Mouse (Mus musculus) layer of hippocampus, postnatal 14 days (tissue): ENCODE data around the gene Rbm44. TPM values are rescaled to one million over a fixed set of nuclear protein-coding genes. Genes with fewer than 3 reads are reported as not detected.

Experiments
- DNase-seq, 2 experiments: peaks; one replicate each; pipeline ENCODE4 v3.0.0; 2021 to 2022; ENCODE audit warnings: low spot score in 2 of 2, mixed read lengths in 1 of 2
- long read RNA-seq, 2 experiments: library from polyadenylated mRNA; stranded (forward); transcript quantifications; one replicate each; pipeline ENCODE4 v2.0.0; 2021
- total RNA-seq, 2 experiments: library from RNA; stranded (reverse); gene quantifications; 2 replicates each; pipeline ENCODE4 v1.2.3; 2021

The Rbm44 gene
- total RNA-seq: not detected
- long read RNA-seq, experiment 1: 0 reads
- long read RNA-seq, experiment 2: 0 reads

DNA sequence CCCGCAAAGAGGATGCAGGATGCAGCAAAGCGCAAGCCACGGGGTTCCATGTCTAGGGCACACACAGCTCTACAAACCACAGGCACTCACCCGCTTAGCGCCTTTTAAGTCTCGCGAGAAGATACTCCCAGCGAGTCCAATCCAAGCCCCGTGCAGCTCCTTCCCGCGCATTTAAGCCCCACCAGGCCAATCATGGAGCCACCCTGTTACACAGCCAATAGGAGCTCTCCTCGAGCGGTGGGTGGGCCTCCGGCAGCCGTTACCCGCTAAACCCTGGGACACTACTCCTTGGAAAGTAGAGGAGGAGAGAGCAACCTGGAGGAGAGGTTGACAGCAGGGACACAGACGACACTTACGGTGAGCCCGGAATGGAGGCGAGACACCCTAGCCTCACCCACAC lies at the start of gene Rbm44:
Gene Rbm44, plus strand, starts transcription at position 277 of the 400 bp plus-strand sequence.
- DNase-seq: no peak

DNA sequence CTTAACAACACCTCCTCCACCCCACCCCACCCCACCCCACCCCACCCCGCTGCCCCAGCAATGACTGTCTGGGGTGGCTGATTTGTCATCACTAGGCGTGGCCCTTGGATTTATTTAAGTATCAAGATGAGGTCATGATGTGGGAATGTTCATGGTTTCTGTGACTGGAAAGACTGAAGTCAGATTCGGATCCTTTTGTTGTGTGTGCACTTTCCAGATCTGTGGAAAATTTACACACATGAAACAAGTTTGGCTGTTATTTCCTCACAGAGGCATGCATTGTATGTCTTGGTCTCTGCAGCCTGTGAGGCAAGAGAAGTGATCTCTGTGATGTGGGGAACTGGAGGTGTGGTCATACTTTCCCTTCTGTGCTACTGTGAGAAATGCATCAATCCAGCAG lies 49.6 kb upstream of the Rbm44 start:
- no peak for DNase-seq

DNA sequence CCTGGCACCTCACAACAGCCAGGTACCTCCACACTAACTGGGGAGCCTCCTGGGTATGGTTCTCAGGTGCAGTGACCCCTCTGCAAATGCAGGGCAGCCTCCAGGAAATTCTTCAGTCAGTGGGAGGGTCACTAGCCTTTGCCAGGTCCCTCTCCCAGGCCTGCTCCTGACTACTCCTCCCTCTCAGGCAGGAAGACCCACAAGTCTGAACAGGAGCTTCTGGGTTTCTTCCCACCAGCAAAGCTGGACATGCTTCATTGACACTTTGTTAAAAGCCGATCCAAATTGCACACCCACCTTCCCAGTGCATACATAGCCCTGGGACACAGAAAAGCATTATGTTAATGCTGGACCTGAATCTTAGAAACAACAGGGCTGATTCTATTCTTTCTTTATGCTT lies 49.0 kb upstream of the Rbm44 start:
- DNase-seq: no peak

DNA sequence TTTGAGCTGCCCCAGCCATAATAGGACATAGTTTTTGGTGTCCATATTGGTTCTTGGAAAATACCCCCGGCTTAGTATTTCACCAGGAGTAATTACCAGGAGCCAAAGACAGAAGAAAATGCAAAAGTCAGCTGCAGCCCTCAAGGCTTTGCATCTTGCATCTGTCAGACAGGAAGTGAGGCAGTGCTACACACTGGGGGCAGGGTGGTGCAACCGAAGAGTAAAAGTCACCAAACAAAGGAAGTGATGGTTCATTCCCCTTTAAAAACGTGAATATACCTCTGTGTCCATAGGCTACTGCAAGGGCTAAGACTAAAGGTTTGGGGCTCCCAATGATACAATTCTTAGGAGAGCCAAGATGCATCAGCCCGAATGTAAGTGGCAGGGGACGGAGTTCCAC lies 48.4 kb upstream of the Rbm44 start:
- no peak for DNase-seq

DNA sequence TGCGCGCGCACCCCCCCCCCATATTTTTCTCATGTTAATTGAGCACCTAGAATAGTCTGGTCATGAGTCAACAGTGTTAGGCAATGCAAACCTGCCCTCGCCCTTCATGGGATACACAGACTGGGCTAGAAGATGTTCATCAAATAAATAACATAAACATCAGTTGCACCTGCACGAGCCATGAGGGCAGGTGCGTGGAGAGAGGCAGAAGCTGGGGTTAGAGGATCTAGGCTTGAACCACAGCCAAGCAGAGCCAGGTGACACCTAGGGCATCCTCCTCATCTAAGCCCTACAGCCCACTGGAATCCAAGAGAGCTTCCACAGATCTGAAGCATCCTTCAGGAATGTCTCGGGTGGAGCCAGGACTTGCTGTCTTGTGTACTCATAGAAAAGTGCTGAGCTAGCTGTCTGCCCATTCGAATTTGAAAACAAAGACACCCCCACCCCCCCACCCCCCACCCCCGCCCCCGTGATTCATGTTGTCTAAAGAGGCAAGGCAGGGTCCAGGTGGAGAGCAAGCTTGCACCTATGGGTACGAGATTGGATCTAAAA lies 47.5 kb upstream of the Rbm44 start:
- DNase-seq: no peak

DNA sequence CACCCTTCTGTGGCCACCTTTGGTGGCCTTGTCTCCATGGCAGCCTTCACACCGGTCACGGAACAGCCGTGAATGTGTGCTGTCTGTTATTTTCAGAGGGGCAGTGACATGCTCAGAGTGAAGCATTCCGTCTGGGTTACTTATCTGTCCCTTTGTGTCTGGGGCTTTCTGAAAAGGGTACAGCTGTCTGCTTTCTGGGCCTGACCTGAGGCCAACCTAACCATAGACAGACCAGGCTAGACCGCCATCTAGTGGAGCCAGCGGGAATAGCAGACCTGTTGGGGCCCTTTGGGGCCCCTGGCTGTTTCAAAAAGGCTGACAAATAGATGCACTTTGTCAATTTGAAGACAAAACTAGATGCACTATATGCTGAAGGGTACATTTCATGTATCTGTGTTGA lies 46.0 kb upstream of the Rbm44 start:
- peak; percentile 55 to 63 for DNase-seq

DNA sequence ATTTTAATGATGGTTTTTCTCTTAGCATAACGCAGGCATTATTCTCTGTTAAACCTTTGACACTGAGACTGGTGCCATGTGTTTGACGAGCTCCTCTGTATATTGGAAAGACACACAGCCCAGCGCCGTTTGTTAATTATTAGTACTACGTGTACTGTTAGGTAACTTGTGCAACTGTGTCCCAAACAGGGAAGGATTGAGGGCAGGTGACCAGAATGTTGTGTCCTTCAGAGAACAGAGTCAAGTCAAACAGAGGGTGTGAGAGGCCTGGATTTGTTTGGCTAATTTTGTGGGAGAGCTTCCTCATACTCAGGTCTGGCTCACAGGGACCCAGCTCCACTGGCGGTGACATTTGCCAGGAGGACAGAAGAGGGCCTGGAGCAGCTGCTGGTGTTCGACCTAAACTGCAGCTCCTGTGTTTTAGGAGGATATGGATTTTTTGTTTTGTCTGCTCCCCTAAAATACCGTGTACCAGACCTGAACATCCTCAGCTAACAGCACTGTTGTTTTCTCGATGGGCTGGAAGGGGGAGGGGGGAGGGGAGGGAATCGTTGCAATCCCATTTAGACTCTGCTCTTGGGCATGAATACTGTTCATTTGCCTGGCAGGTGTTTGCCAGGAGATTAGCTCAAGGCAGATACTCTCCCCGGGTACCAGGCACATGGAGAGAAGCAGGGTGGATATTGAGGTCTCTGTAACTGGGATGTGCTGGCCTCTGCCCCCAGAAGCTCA lies 43.0 kb upstream of the Rbm44 start:
- DNase-seq: no peak

DNA sequence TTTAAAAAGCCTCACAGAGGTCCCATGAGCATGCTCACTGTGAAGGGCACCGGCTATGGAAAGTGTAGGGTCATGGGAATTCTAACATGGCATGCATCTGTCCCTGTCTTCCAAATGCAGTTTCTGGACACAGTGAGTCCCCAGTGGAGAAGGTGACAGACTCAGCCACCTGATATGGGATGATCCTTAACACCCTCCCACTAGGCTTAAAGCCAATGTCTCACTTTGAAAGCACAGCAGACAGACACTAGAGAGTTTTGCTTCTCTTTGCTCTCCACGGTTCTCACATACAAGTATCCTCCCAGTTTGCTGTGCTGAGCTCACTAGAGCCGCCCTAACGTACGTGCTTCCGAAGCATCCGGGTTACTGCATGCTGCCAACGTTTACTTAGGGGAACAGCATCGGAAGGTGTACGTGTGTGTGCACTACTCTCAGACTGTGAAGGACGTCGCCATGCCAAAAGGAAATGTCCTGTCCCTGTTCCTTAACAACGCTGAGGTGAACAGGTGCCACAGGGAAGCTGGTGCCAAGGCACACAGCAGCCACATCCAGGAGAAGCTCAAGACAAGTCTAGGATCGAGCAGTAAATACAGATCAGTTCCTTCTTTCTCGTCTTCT lies 41.4 kb upstream of the Rbm44 start:
- DNase-seq: no peak

DNA sequence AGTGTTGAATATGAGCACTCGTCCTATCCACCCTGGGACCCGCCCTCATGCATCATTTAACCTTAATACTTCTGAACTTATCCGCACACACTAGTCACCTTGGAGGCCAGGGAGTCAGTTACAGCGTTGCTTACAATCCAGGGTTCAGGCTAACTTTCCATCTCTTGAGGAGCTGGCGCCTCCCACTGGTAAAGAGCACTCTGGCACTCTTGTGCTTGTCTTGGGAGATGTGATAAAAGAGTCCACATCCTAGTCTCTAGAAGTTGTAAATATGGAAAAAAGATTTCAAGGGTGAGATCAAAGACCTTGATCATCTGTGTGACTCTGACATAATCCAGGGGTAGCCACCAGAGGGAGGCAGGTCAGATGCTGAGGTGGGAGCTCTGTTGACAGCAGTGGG lies 37.3 kb upstream of the Rbm44 start:
- DNase-seq: no peak

DNA sequence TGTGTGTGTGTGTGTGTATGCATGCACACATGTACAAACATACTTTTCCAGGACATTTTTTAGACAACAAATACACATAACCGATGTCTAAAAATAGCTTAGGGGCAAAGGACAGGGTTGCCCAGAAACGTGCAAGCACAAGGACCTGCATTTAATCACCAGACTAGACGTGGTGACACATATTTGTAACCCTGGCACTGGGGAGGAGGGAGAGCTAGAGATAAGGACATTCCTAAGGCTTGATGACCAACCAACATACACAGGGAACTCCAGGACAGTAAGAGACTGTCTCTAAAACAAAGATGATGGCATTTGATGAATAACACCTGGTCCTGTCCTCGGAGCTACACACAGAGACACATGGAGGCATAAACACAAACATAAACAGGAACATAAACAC lies 35.6 kb upstream of the Rbm44 start:
- no peak for DNase-seq

DNA sequence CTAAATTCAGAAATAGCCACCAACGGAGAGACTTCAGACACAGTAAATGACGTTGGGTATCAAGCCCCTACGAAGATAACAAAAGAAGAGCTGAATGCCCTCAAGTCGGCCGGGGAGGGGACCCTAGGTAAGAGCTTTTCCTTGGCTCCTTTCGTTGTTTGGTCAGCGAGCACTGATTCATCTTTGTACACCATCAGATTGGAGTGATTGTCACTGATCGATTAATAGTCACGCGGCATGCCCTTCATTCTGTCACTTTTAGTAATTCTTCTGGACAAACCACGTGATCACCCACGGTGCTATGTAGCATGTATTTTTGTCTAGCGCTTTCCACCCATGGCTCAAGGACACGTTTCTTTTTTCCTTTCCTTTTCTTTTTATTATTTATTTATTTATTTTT lies 32.7 kb upstream of the Rbm44 start:
- DNase-seq: no peak

DNA sequence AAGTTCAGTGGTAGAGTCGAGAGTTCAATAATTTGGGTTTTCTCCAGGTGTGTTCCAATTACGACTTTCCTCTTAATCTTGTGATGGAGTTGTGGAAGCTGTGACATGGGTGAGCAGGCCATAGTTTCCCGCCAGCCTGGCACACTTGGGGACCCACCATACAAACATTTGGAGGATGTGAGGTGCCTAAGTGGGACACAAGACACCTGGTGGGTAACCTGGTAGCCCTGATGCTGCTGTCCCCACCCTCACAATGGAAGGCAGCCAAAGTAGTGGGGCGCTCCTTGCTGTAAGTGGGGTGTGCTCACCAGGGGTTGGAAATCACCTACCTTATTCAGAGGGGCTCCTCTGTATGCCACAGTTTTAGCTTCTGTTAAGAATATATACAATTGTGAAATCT lies 32.3 kb upstream of the Rbm44 start:
- DNase-seq: no peak

DNA sequence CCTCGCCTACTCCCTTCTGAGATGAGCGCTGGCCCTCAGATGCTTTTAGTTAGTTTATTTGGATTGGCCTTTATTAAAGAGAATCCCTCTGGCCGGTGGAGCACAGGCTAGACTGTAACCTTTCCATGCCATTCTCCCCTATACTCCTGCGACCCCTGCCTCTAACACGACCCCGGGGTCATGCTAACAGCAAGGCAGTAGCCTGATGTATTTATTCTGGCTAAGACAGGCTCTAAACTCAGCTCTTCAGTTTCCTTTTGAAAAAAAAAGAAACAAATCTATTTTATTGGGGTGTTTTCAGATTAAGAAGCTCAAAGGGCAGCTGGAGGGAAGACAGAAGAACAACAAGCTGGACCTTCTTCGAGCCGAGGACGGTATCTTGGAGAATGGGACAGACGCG lies 22.8 kb upstream of the Rbm44 start:
- no peak for DNase-seq

DNA sequence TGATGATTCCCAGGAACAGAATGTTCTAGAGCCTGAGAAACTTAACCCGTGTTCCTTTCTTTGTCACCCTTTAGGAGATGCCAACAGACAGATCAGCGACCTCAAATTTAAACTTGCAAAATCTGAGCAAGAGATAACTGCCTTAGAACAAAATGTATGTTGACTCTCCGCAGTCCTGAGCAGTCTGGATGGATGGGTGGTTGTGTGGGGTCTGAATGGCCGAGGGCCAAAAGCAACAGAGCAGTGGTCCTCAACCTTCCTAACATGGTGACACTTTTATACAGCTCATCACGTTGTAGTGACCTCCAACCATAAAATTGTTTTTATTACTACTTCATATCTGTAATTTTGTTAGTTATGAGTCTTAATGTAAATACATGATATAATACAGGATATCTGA lies 21.9 kb upstream of the Rbm44 start:
- DNase-seq: no peak

DNA sequence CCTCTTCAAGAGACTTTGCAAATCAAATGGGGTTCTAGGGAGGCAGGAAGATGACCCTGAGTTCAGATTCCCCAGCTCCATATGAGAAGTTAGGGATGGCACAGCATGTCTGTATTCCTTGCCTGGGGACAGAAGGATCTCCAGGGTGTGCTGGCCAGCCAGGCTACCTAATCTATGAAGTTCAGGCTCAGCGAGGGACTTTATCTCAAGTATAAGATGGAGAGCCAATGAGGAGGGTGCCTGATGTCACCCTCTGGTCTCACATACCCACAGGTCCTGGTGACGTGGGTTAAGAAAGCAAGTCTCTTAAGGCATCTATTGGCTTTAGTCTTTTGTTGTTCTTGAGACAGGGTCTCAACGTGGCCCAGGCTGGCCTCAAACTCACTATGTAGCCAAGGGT lies 21.4 kb upstream of the Rbm44 start:
- DNase-seq: no peak

DNA sequence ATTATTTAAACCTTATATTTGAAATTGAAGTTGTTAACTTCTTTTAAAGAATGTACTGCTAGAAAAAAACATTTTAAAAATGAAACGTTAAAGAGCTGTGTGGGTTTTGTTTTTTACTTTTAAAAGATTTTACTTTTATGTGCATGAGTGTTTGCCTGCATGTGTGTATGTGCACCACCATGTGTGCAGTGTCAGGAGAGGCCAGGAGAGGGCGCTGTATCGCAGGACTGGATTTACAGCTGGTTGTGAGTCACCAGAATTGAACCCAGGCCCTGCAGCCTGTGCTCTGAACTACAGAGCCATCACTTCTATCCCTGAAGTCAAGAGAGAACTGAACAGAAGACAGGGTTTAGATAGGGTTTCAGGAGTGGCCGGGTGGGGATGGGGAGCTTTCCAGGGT lies 16.0 kb upstream of the Rbm44 start:
- no peak for DNase-seq

DNA sequence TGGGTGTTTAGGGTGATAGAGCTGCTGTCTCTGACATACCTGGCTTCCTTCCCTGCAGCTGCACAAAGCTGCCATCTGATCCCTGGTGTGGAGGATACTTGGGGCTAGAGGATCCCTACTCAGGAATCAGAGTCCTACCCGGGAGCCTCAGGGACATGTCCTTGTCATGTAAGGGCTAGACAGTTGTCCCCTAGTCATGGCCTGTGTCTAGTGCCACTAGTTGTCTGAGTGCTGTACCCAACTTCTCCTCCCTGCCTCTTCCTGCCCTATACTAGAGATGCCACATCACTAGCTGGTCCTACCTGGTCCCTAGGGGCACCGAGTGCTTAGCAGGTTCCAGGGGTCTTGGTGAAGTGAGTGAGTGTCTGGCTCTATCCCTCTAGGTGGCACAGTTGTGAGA lies 7.9 kb upstream of the Rbm44 start:
- DNase-seq: no peak

DNA sequence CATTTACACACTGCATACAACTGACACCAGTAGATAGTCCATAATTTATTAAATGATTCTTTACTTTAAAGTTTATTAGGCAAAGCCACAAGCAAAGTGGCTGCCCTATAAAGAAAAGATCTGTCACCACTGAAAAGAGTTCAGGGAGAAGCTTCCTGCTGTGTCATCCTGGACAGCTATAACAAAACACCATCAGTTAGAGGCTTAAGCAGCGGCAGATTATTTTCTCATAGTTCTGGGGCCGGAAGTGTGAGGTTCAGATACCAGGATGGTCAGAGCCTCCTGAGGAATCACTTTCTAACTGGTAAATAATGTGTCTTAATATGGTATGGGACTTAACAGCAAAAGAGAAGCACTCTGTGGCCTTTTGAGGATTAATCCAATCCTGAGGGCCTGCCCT lies 6.6 kb downstream of the Rbm44 start:
- no peak for DNase-seq

DNA sequence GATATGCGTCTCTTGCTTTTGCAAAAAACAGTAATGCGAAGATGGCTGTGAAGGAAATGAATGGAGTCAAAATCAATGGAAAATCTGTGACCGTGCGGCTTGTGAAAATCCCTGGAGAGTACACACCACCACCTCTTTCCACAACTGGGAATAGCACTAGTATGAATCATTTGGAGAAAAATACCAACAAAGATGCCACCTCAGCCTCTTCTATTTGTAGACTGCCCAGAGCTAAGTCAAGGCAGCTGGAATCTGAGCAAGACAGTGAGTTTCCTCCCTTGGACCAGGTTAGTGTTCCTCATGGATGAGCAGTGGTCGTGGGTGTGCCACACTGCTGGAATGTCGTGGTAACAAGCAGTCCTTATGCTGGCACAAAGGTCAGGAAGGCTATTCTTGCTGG lies 21.9 kb downstream of the Rbm44 start:
- DNase-seq: no peak

DNA sequence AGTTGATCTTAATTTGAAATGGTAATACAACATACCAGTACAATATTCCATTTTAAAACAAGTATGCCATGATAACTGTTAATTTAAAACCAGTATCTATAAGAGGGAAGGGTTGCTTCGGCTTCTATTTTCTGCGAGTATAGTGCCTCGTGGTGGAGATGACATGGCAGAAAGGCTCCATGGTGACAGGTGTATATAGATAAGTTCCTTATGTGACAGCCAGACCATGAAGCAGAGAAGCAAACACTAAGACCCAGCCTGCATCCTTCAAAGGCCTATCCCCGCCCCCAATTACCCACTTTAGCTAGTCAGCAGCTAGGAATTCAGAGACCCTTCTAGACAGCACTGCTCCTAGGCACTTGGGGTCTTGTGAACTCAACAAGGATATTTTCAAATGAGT lies 24.3 kb downstream of the Rbm44 start:
- DNase-seq: no peak

DNA sequence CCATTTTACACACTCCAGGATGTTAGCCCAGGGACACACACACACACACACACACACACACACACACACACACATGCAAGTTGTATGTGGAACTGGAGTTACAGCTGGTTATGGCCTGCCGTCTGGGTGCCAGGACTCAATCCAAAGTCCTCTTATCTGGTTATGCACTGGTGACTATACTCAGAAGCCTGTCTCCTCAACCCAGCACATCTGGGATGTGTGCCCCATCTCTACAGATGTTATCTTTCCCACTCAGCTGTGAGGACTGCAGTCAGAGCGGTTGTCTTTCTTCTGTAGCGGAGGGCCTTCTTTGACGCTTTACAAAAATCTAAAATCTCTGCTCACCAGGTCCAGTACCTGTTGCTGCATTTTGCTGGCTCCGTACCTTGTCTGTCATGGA lies 29.9 kb downstream of the Rbm44 start:
- no peak for DNase-seq

DNA sequence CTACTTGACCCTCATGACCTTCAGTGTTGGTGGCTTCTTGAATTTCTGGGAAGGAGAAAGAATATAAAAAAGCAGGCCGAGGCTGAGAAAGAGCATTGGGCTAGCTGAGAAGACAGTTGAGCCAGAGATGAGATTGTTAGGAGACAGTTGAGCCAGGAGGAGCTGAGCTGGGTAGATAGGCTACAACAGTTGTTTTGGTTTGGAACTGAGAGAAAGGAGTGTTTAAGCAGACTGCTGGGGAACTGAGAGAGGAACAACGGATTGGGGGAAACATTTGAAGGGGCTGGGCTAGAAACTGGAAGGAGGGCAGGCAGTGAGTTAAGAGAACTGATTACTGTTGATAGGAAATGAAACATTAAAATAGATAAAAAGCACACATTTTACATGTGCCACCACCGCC lies 31.1 kb downstream of the Rbm44 start:
- no peak for DNase-seq

DNA sequence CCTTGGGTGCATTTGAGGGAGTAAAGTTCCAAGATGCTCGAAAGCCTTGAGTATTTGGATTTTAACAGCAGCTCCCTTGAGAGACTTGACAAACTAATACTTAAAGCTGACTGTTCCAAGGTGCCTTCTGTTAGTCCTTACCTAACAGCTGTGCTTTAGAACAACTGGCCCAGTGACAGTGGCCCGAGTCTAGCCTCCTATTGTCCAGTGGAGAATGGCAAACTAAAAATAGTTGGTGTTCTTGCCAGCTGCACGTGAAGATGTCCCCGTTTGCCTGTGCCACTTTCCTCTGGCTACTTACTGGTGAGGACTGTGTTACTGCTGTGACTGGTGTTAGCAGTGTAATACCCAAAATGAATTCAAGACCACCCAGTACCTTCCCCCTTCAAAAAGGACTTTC lies 32.0 kb downstream of the Rbm44 start:
- DNase-seq: no peak
